Mouse (Mus musculus) liver, embryonic 15.5 days (tissue): Measurements from ENCODE around the gene Hmox1. TPM values are rescaled to one million over a fixed set of nuclear protein-coding genes. Genes with fewer than 3 reads are reported as not detected.
A peak's percentile ranks its signal among the peaks of the same experiment; 100 is the strongest.

ENCODE experiments used
- ATAC-seq: fragments of 200-750 bp; cut with Nextera tagmentation; 2 replicates; pipeline ENCODE4 v1.8.0; 2017; ENCODE audit warnings: moderate number of reproducible peaks, mild to moderate bottlenecking, moderate library complexity; ENCODE audit not compliant: insufficient read depth
- H3K27ac ChIP-seq: fragments of 300-500 bp; sonication (generic); replicated peaks from 2 replicates; pipeline ENCODE4 v1.5.1; 2015; ENCODE audit warnings: mild to moderate bottlenecking, inconsistent platforms
- H3K27me3 ChIP-seq: fragments of 300-500 bp; sonication (generic); 2 replicates; pipeline ENCODE4 v1.6.1; 2015; ENCODE audit warnings: mild to moderate bottlenecking, inconsistent platforms
- H3K36me3 ChIP-seq: fragments of 300-500 bp; sonication (generic); replicated peaks from 2 replicates; pipeline ENCODE4 v1.6.1; 2015; ENCODE audit warnings: moderate library complexity, mild to moderate bottlenecking, inconsistent platforms
- H3K4me1 ChIP-seq: fragments of 300-500 bp; sonication (generic); replicated peaks from 2 replicates; pipeline ENCODE4 v1.6.1; 2015; ENCODE audit warnings: inconsistent platforms
- H3K4me2 ChIP-seq: fragments of 300-500 bp; sonication (generic); 2 replicates; pipeline ENCODE4 v1.6.1; 2015; ENCODE audit warnings: moderate library complexity, mild to moderate bottlenecking, inconsistent platforms
- H3K4me3 ChIP-seq: fragments of 300-500 bp; sonication (generic); replicated peaks from 2 replicates; pipeline ENCODE4 v1.5.1; 2015; ENCODE audit warnings: mild to moderate bottlenecking, inconsistent platforms
- H3K9ac ChIP-seq: fragments of 300-500 bp; sonication (generic); 2 replicates; pipeline ENCODE4 v1.6.1; 2015; ENCODE audit warnings: moderate library complexity, mild to moderate bottlenecking, inconsistent platforms
- H3K9me3 ChIP-seq: fragments of 300-500 bp; sonication (generic); replicated peaks from 2 replicates; pipeline ENCODE4 v1.6.1; 2016; ENCODE audit warnings: inconsistent platforms
- WGBS: fragments of 180-500 bp; shearing (Covaris S2); methylation state at CpG from one replicate; pipeline ENCODE4 v1.1.7; 2015; ENCODE audit warnings: mixed read lengths; ENCODE audit not compliant: insufficient replicate concordance; 5-methylcytosine and 5-hydroxymethylcytosine counted together
- polyA plus RNA-seq: library from polyadenylated mRNA; unstranded; fragments of >200 nt; fragmentation: Nextera tagmentation; extraction: Ambion mirVana; gene quantifications from 2 replicates; pipeline ENCODE4 v1.2.1, GENCODE M21; 2015

The Hmox1 gene
- polyA plus RNA-seq, 1 experiment from 2014 or later = 151 TPM

DNA sequence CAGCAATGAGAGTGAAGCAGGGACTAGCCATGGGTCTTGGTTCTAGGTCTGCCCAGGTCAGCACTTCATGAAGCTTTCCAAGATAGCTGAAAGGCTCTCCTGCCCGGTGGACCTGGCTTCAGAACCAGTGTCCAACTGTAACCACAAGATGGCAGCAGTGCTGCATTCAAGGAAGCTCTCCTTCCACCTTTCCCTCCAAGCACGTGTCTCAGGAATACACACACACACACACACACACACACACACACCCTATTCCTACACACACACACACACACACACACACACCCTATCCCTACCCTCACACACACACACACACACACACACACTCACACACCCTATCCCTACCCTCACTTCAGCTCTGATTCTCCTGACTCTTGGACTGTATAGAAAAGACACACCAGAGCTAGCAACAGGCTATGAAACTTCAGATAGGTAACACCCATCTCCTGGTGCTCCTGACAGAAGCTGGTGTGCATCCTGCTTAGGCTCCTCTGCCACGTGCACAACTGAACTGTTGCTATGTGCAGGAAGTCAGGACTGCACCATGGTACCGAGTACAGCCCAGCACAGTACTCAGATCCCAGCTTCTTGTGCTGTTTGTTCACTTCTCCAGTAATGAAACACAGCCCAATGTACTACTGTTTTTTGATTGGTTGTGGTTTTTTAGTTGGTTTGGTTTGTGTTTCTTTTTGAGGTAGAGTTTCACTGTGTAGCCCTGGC lies 21.6 kb upstream of the Hmox1 start:
- Histone ChIP-seq H3K9me3 (no peaks in the 10 kb centered on the region), H3K27ac (no peak overlapping the region), H3K4me2 (no peak overlapping the region), H3K4me3 (no peak overlapping the region), H3K36me3 (no peaks in the 10 kb centered on the region), H3K27me3 (no peaks in the 10 kb centered on the region), H3K4me1 (peaks cover 4% of the 10 kb centered on the region; the same call in 1 of the 2 replicates), H3K9ac (no peak overlapping the region)
- 21% methylated on average over 4 of the region's 4 CpGs for WGBS
- ATAC-seq = peak; percentile 64

DNA sequence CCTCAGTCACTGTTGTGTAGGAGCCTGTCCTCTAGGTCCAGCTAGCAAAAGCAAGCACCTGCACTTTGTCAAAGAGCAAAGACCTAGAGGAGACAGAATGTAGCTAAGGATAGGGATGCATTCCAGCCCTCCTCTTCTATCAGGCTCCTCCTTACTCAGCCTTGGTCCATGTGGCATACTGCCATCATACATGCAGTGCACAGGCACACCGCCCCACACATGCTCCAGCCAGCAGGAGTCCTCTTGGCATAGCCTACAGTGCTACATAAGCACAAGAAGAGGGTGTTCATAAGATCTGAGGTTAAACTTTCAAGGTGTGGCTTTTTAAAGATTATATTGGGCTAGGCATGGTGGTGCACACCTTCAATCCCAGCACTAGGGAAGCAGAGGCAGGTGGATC lies 18.5 kb upstream of the Hmox1 start:
- no peak overlapping the region for H3K4me2 ChIP-seq
- H3K27ac ChIP-seq = no peak overlapping the region
- no peak overlapping the region for H3K9ac ChIP-seq
- H3K36me3 ChIP-seq = no peaks in the 10 kb centered on the region
- no peaks in the 10 kb centered on the region for H3K27me3 ChIP-seq
- H3K4me3 ChIP-seq = no peak overlapping the region
- no peak for ATAC-seq
- H3K4me1 ChIP-seq = peaks cover 15% of the 10 kb centered on the region
- 72% methylated on average over 1 of the region's 1 CpGs for WGBS
- no peaks in the 10 kb centered on the region for H3K9me3 ChIP-seq

DNA sequence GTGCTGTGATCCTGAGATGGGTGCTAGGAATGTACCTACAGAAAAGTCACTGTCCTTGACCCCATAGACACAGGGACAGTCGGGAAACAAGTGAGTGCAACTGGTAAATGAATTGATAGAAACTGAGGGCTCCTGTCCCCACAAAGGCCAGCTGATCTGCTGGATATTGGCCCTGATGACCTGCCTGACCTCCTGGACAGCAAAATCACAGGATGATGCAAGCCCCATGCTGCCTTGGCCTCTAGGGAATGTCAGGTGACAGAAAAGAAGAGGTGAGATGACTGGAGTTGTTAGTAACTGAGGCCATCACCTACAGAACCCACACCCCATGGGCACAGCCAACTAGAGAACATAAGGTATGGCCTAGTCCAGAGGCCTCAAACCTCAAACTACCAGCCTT lies 15.2 kb upstream of the Hmox1 start:
- no peaks in the 10 kb centered on the region for H3K9me3 ChIP-seq
- ATAC-seq = peak; percentile 10; the same call in 1 of the 2 replicates
- no peak overlapping the region for H3K4me2 ChIP-seq
- no peak overlapping the region for H3K27ac ChIP-seq
- H3K9ac ChIP-seq = no peak overlapping the region
- H3K4me3 ChIP-seq = no peak overlapping the region
- peaks cover 32% of the 10 kb centered on the region for H3K4me1 ChIP-seq
- 40% methylated on average over 1 of the region's 1 CpGs for WGBS
- no peaks in the 10 kb centered on the region for H3K36me3 ChIP-seq
- 0 out of 2 replicates have a peak, but pooled peaks cover 13% of the 10 kb centered on the region for H3K27me3 ChIP-seq

- no peak overlapping the region for H3K27ac ChIP-seq
- H3K9ac ChIP-seq = no peak overlapping the region
- peaks cover 37% of the 10 kb centered on the region for H3K4me1 ChIP-seq
- H3K36me3 ChIP-seq = no peaks in the 10 kb centered on the region
- H3K9me3 ChIP-seq = no peaks in the 10 kb centered on the region
- no peak overlapping the region for H3K4me3 ChIP-seq
- H3K27me3 ChIP-seq = 0 out of 2 replicates have a peak, but pooled peaks cover 13% of the 10 kb centered on the region
- WGBS = 88% methylated on average over 9 of the region's 9 CpGs
- H3K4me2 ChIP-seq = no peak overlapping the region
- ATAC-seq = no peak
Observed at GRCm38 (mm10) chr8:75078851-75079250, 14.6 kb upstream of the Hmox1 start.

GRCm38 (mm10) chr8:75081364-75082040 lies 11.9 kb upstream of the Hmox1 start:
- 54% methylated on average over 9 of the region's 9 CpGs for WGBS
- peaks cover 63% of the 10 kb centered on the region for H3K4me1 ChIP-seq
- no peak for ATAC-seq

GRCm38 (mm10) chr8:75082181-75082805 lies 11.1 kb upstream of the Hmox1 start:
- WGBS = 52% methylated on average over 6 of the region's 6 CpGs
- H3K36me3 ChIP-seq = no peaks in the 10 kb centered on the region
- no peaks in the 10 kb centered on the region for H3K9me3 ChIP-seq
- H3K4me2 ChIP-seq = 0 out of 2 replicates have a peak overlapping the region, but pooled peaks have one; percentile 71
- peak overlapping the region; percentile 26; the same call in 1 of the 2 replicates for H3K27ac ChIP-seq
- H3K27me3 ChIP-seq = 0 out of 2 replicates have a peak, but pooled peaks cover 13% of the 10 kb centered on the region
- no peak overlapping the region for H3K9ac ChIP-seq
- peaks cover 66% of the 10 kb centered on the region for H3K4me1 ChIP-seq
- no peak overlapping the region for H3K4me3 ChIP-seq
- no peak for ATAC-seq

More at GRCm38 (mm10) chr8:75081364-75082040, 11.9 kb upstream of the Hmox1 start:
- no peaks in the 10 kb centered on the region for H3K36me3 ChIP-seq
- no peak overlapping the region for H3K27ac ChIP-seq
- H3K4me2 ChIP-seq = no peak overlapping the region
- no peaks in the 10 kb centered on the region for H3K9me3 ChIP-seq
- H3K4me3 ChIP-seq = no peak overlapping the region
- H3K27me3 ChIP-seq = 0 out of 2 replicates have a peak, but pooled peaks cover 13% of the 10 kb centered on the region
- H3K9ac ChIP-seq = no peak overlapping the region

GRCm38 (mm10) chr8:75083846-75084245 lies 9.6 kb upstream of the Hmox1 start:
- Histone ChIP-seq H3K4me1 (peaks cover 64% of the 10 kb centered on the region), H3K27me3 (peaks cover 14% of the 10 kb centered on the region; the same call in 1 of the 2 replicates), H3K4me3 (peak overlapping the region; percentile 55), H3K9ac (peak overlapping the region; percentile 54), H3K9me3 (no peaks in the 10 kb centered on the region), H3K4me2 (peak overlapping the region; percentile 71), H3K36me3 (no peaks in the 10 kb centered on the region), H3K27ac (peak overlapping the region; percentile 87)
- peak; percentile 94 for ATAC-seq
- 3% methylated on average over 17 of the region's 17 CpGs for WGBS

DNA sequence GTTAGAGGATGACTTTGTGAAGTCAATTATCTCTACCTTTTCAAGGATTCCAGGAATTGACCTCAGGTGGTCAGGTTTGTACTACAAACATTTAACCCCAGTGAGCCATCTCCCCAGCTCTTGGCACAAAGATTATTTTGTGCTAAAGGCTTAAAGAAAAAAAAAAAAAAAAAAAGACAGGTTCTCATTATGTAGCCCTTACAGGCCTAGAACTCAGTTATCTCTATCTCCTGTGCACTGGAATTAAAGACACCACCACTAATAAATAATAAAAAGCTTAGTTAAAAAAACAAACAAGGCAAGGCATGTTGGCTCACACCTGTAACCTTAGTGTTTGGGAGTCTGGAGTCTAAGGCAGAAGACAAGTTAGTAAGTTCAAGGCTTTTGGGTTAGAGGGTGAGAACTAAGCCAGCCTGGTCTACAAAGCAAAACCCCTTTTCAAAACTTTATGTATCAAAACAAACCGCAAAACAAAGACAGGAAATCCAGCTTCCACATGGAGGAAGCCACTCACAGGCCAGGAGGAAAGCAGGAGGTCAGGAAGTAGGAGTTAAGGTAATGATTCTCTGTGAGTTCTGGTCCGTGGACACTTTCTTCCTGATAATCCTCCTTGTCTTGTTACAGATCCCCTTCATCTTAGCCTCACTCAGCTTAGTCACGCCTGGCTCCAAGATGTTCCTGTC lies 8.9 kb upstream of the Hmox1 start:
- 40% methylated on average over 3 of the region's 3 CpGs for WGBS
- ATAC-seq = no peak
- peak overlapping the region; percentile 71 for H3K4me2 ChIP-seq
- no peaks in the 10 kb centered on the region for H3K36me3 ChIP-seq
- H3K27me3 ChIP-seq = peaks cover 20% of the 10 kb centered on the region; the same call in 1 of the 2 replicates
- H3K9me3 ChIP-seq = no peaks in the 10 kb centered on the region
- peaks cover 68% of the 10 kb centered on the region for H3K4me1 ChIP-seq
- no peak overlapping the region for H3K9ac ChIP-seq
- H3K27ac ChIP-seq = peak overlapping the region; percentile 57
- no peak overlapping the region for H3K4me3 ChIP-seq

GRCm38 (mm10) chr8:75086002-75086401 lies 7.4 kb upstream of the Hmox1 start:
- no peak overlapping the region for H3K4me2 ChIP-seq
- no peaks in the 10 kb centered on the region for H3K9me3 ChIP-seq
- no peak overlapping the region for H3K9ac ChIP-seq
- peaks cover 30% of the 10 kb centered on the region for H3K27me3 ChIP-seq
- ATAC-seq = no peak
- H3K4me1 ChIP-seq = peaks cover 69% of the 10 kb centered on the region
- H3K36me3 ChIP-seq = no peaks in the 10 kb centered on the region
- 26% methylated on average over 2 of the region's 2 CpGs for WGBS
- H3K27ac ChIP-seq = peak overlapping the region; percentile 57; the same call in 1 of the 2 replicates
- H3K4me3 ChIP-seq = no peak overlapping the region

DNA sequence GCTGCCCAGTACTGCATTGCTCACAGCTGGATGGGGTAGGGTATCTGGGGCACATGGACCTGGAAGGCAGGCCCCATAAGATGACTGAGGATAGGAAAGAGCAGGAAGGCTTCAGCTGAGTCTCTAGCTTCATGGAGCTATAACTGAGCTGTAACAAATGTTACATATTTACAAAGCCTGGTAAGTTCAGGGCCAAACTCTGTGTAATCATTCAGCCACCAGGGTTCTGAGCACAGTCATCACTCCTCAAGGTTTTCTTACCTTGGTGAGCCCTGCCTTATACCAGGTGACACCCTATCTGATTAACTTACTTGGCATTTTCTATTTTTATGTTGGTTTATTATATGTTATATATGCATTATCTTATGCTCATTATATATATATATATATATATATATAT lies 6.3 kb upstream of the Hmox1 start:
- Histone ChIP-seq H3K4me1 (peaks cover 63% of the 10 kb centered on the region), H3K9ac (no peak overlapping the region), H3K36me3 (no peaks in the 10 kb centered on the region), H3K9me3 (no peaks in the 10 kb centered on the region), H3K27me3 (peaks cover 33% of the 10 kb centered on the region), H3K4me2 (no peak overlapping the region), H3K4me3 (no peak overlapping the region), H3K27ac (no peak overlapping the region)
- no peak for ATAC-seq
